Mouse (Mus musculus) cerebellum, postnatal 14 days (tissue): Measurements from ENCODE around the gene Gm6164.
"Not testable (repeated sequence)": the region's sequence is repeated elsewhere in the genome, so short reads cannot be mapped to it uniquely, and the experiment has no call there.

ENCODE experiments used
- DNase-seq, 2 experiments: peaks; one replicate each; pipeline ENCODE4 v3.0.0; 2021; ENCODE audit warnings: mixed read lengths in 2 of 2

Gene Gm6164

GRCm38 (mm10) chr7:20205507-20205906 lies at the start of gene Gm6164:
Gene Gm6164 (minus strand): TSS chr7:20205607.
- DNase-seq = not testable (repeated sequence)

GRCm38 (mm10) chr7:20233728-20234127 lies 28.3 kb upstream of the Gm6164 start, which contains the start of gene Gm4498:
Gene Gm4498 (minus strand): TSS chr7:20233828.
- DNase-seq = not testable (repeated sequence)

- DNase-seq = not testable (repeated sequence)
Observed at GRCm38 (mm10) chr7:20193410-20193809, 12.0 kb downstream of the Gm6164 start, which contains the start of gene Vmn1r95. Gene Vmn1r95 (plus strand): TSS chr7:20193710.

GRCm38 (mm10) chr7:20168277-20168676 lies 37.1 kb downstream of the Gm6164 start, which contains the start of gene Vmn1r94:
Gene Vmn1r94 (minus strand): TSS chr7:20168377.
- not testable (repeated sequence) for DNase-seq
